Mouse (Mus musculus) c-Kit-negative CD71-positive TER-119-positive erythroid progenitor cells, embryonic 14.5 days (primary cell): Measurements from ENCODE around the gene Smyd3.

Experiments used
- DNase-seq: peaks from one replicate; pipeline ENCODE4 v3.0.0-alpha.2; 2013; ENCODE audit warnings: low read depth, low spot score

The Smyd3 gene

DNA sequence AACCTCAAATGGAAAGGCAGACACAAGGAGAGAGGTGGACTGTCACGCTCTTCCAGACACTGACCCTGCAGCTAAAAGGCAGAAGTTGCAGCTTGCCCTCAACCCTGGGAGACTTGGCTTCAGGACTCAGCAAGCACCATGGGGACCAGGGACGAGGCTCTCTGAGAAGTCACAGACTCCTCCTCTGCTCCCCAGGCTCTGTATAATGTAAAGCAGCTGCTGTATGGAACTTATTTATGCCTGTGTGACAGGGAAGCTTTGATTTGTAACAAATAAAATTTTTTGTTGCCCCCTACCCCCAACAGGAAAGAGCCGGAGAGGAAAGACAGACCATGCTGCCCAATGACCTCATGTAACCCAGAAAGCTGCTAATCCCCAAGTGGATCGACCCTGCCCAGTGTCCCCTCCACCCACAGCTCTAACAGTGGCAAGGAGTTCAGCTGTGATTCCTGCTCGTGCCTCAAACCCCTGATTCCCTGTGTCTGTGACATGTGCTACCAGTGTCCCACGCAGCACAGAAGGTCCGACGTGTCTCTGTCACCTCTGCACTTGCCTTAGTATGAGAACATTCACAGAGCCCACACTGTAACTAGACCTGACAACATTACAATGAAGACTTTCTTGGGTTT, 539.1 kb downstream of the Smyd3 start:
- DNase-seq, result no peak

DNA sequence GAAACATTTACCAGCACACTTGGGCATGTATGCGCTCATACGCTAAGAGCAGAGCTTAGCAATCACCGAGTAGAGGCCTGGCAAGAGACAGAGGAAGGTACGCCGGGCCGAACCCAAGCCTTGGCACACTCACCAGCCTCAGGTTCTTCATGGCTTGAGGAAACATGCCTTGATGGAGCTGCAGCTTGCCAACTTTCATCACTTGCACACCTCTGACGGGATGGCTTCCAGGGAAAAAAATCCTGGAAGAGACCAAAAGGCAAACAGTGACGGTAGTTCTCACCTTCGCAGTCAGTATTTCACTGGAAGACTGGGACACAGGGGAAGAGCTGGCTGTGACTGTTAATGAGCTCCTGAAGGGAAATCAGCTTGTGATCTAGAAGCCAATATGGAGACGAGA, 545.8 kb downstream of the Smyd3 start:
- no peak for DNase-seq

DNA sequence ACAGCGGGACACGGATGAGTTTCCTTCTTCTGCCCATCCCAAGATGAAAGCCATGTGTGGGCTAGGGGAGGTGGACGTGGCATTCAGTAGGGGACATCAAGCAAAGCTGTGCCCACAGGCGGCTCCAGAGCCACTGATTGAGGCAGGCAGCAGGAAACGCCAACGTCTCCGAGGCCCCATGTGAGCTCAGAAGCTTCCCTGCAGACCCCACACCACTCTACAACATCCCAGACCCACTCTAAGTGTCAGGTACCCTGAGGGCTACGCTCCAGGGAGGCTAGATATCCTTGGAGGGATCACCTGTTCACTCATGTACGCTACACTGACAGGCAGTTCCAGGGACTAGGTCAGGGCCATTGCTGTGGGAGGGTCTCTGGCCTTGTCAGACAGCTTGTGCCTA, 556.2 kb downstream of the Smyd3 start:
- DNase-seq, result no peak

DNA sequence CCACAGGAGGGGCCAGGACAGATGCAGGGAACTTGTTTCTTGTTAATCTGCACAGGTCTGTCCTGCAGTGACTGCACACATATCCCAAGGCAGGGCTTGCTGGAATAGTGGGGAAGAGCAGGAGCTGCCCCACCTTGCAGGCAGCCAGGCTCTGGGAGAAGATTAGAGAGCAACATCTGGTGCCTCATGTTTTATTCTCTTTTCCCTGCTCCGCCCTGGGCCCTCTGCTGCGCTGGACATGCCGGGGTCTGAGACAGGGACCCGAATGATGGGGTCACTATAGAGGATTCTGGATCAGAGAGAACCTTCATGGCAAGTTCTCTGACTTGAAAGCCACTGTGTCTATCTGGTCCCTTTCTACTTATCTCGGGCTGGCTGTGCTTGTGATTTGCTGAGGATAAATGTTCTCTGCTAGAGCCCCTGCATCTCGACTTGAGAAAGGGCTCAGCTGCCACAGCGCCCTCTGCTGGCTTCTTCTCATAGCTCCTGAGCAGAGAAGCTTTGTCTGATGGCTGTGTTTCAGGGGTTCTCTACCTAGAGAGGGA, 557.8 kb downstream of the Smyd3 start:
- no peak for DNase-seq

DNA sequence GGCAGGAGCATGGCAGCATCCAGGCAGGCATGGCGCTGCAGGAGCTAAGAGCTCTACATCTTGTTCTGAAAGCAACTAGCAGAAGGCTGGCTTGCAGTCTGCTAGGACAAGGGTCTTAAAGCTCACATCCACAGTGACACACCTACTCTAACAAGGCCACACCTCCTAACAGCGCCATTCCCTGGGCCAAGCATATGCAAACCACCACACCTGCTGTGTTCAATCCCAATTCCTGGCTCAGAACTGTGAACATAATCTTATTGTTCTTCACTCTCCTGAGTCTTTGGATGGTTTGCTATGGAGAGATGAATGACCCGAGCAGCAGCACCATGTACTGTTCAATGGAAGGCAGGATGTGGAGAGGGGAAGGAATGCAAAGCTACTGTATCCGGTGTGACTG, 559.2 kb downstream of the Smyd3 start:
- no peak for DNase-seq

DNA sequence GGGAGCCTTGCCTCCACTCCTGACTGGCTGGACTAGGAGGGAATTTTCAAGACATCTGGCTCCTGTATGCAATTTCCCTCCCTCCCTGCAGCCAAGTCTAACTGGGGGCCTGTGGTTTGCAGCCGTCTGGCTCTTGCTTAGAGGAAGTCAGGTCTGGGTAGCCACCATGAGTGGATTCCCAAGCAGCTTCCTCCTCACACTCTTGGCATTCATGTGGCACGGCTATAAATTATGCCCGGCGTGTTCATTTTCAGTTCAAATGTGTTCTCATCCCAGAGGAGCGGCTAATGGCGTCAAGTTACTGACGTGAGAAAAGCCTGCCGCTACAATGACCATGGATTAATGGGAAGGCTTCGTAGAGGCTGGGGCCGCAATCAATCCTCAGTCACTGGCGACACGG, 564.9 kb downstream of the Smyd3 start:
- DNase-seq, result no peak

DNA sequence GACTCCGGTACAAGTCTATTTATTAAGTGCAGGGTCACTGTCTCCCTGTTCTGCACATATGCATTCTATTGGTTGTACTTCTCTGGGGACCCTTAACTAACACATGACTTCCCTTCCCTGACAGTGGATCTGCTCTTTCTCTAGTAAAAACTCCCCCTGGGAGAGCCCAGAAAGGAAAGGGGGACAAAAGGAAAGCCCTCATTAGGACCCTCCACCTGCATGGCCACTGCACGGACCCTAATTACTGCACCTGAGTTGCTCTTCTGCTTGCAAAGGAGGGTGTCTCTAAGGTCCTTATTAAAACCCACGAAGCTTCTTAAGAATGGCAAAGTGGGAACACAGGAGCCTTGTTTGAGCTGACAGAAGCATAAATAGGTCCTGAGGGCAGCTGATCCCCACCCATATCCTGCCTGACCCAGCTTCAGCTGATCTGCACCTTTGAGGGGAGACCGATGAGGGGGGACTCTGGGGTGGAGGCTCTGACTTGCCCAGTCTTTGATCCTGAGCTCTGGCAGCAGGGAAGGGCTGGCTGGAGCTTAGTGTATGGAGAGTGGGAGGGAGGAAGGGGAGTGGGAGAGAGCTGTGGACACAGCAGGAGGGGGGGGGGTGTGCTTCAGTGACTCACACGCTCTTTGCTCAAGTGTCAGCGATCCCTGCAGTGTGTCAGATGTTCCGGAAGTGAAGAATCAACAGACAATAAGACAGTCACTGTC, 575.4 kb downstream of the Smyd3 start:
- no peak for DNase-seq

DNA sequence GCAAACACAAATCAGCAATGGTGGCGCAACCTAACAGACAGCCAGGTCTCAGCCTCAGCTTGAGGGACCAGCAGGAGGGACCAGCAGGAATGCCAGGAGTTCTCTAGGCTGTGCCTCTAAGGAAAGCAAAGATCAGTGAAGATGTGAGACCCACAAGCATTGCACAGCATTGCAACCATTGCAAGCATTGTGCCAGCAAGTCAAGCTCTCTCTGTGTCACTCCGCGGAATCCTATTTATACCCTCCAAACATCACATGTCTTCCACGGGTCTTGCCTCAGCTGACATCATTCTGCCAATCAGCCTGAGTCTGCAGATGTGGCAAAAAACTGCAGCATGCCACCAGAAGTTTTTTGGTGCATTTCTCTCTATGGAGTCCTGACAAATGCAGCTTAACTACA, 577.5 kb downstream of the Smyd3 start:
- no peak for DNase-seq

DNA sequence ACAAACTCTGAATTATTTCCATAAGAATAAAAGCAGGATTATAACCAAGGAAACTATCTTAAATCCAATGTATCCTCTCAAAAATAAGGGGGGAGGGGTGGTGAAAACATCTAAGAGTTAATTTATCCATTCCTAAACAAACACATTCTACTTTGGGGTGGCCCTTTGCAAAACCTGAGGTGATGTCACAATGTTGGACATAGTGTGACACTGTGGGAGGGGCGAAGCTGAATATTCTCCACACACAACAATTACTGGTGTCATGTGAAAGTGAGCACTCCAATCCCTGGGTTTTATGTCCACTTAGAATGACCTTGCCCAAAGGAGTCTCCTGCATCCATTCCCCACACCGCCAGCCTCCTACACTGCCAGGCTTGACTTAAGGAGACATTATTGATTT, 580.9 kb downstream of the Smyd3 start:
- no peak for DNase-seq

DNA sequence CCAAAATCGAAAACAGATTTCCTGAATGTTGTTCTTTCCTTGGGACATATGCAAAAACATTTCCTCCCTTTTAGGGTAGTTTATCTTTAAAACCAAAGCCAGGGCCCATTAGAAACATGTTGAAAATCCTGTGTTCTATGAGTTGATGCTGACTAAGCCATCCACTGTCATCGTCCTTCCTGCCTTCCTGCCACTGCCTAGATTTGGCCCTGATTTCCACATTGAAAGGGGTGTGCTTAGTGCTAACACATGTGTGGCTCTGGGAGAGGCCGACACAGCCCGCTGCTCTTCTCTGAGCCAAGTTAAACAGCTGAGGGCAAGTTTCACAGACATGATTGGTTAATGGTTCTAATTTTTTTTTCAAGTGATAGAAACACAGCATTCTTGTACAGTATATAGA, 581.4 kb downstream of the Smyd3 start:
- DNase-seq, result no peak

DNA sequence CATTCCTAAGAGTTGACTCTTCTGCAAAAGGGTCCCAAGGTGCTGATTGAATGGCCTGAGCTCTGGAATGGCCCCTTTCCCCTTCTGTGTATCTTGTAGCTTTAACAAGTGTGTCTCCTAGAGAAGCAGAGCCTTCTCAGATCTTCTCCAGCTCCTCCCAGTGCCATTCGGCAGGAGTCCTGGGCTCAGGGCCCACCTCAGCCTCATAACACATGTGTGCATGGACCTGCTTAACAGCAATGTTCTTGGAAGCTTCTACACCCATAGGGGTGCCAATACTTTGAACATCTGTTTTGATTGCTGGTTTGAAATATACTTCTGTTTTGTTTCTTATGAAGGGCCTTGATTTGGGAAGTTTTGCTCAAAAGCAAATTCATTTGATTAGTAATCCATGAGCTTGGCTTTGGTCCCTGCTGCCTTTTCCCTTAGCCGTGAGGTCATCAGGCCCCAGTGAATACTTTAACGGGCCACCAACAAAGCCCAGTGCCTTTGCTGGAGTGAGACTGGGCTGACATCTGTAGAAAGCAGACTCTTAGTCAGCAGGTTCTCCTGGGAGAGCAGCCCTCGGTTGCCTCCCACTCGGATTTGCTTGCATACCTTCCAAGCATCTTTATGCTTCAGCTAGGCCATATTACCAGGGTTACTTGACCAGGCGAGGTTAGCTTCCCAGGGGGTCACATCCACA, 583.7 kb downstream of the Smyd3 start:
- no peak for DNase-seq

DNA sequence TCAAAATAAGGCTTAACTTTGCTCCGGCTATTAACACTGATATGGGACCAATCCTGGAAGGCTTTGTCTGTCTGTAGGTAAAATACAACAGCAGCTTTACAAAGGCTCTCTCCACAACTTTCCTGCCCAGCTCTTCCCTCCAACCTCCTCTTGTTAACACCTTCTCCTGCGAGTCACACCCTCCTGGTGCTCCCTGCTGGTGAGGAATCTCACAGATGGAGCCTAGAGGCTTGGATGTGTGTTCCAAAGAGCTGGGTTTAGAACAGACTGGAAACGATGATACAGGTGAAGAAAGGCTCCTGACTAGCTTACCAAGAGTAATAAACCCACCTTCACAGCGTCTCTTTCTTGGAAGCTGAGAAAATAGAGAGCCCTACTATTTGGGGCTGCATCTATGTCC, 588.3 kb downstream of the Smyd3 start:
- DNase-seq, result no peak

DNA sequence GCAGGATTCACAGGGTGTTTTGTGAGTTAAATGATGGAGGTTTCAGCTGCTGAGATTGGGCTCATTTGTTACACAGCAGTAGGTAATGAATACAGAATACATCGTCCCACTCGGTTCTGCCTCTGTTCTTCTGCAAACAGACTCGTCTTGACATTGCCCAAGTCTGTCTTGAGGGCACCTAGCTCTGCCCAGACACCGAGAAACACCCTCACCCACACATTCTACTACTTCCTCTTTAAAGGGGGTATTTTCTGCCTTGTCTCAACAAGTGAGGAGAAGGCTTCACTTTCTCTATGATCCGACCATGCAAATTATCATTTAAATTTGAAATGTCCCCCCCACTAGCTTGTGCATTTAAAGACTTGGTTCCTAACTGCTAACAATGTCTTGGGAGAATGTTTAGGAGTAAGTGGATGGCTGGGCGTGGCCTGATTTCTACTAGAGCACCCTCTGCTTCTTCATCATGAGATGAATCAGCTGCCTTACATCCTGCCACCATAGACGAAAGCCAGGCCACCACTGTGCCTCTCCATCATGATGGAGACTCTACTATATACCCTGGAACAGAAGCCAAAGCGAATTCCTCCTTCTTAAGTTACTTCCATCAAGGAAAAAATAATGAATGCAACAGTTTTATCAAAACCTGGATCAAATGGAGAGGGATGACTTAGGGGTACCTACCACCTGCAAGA, 593.2 kb downstream of the Smyd3 start:
- DNase-seq, result no peak

DNA sequence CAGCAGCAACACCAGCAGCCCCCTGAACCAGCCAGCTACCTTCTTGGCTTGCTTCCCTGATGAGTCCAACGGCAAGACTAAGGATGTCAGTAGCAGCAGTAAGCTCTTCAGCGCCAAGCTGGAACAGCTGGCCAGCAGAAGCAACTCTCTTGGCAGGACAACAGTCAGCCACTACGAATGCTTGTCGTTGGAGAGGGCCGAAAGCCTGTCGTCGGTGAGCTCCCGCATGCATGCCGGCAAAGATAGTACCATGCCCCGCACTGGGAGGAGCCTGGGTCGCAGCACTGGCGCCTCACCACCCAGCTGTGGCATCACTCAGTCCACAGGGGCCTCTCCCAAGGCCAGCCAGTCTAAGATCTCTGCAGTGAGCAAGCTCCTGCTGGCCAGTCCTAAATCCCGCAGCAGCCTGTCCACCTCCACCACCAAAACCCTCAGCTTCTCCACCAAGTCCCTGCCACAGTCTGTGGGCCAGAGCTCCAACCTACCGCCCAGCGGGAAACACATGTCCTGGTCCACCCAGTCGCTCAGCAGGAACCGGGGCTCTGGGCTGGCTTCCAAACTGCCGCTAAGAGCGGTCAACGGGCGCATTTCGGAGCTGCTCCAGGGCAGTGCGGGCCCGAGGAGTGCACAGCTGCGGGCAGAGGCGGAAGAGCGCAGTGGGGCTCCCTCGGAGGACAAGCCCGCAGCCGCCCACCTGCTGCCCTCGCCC, 600.5 kb downstream of the Smyd3 start:
- DNase-seq, result no peak

DNA sequence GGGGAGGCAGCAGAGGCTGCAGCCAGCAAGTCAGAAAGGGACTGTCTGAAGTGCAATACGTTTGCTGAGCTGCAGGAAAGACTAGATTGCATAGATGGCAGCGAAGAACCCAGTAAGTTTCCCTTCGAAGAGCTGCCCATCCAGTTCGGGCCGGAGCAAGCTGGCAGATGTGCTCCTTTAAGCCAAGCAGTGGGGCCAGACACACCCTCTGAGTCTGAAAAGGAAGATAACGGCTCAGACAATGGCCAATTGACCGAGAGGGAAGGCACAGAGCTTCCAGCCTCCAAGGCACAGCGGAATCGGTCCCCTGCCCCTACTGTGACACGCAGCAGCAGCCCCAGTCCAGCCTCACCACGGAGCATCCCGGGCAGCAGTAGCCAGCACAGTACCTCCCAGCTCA, 602.8 kb downstream of the Smyd3 start:
- no peak for DNase-seq

DNA sequence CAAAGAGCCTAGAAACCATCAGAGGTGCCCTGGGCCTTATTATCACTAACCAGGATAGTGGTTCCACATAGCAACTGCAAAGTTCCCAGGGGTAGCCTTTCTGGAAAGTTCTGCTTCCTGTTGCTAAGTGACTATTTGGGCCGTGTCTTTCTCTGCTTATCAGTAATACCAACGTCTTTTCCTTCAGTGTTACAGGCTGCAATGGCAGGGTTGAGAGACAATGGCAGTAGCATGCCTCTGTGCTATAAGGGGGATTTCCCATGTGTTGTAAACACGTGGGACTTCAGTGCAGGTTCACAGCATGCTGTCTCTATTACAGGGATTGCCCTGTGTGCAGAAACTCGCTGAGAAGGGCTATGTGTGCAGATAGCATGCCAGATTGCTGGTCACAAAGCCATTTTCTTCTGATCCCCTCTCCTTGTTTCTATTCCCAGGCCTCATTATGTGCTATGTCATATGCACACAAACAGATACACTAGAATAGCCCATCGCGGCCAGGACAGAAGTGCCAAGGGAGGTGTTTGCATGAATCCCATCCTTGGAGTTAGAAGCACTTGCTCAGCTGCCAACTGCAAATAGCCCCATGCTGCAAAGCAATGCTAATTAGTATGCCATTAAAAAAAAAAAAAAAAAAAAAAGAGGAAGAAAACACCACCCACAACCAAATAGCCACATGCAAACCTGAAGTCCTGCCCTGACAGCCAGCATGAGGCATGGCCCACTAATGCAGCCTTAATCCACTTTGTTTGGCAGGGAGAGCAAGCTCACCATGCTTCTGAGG, 604.7 kb downstream of the Smyd3 start:
- no peak for DNase-seq

DNA sequence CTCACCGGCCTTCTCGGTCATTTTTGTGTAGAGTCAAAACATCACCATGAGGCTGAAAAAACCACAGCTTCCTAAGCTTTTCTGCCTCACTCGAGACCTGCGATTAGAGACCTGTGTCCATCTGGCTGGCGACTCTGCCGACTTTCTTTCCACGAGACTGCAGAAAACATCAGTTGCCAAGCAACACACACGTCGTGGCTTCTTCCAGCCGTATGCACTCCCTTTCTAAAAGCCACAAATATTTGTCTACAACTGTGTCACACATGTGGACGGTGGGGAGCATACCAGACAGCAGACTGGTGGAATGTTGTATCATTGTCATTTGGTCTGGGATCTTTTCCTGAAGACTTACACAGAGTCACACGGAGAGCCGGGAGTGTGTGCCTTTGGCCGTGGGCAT, 606.9 kb downstream of the Smyd3 start:
- no peak for DNase-seq
